Mouse (Mus musculus): ENCODE results near the gene Socs5.

The Socs5 gene

DNA sequence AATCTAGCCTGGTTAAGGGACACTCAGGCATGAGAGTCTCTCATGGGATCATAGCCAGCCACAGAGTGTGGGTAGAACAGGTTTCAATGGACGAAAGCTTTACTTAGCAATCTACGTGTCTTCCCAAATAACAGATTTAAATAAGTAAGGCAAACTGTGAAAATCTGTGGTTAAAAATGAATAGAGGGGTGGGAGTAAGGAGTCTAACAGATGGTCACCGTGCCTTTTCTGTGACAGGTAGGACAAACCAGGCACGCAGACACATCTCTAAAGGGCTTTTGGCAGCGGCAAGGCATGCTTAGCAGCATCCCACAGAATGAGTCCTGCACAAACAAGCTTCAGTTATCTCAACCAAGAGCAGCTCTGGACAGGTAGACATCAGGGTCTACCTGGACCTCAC lies 59.9 kb downstream of the Socs5 start:
- no peak for DNase-seq (ENCODE audit: low read depth, low spot score)

DNA sequence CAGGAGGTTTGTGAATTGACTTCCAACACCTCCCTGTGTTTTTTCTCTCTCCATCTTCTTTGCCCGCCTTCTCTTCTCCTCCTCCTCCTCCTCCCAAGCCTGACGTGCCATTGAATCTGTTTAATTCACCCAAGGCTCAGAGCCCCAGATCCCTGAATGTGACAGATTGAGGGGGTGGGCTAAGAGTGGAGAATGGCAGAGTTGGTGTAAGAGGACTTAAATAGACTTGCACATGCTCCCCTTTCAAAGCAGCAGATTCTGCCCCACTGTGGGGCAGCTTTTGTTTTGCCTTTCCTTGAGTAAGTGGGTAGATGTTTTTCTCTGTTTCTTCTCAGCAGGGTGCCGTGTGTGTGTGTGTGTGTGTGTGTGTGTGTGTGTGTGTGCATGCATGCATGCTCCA lies 61.6 kb downstream of the Socs5 start:
- DNase-seq (ENCODE audit: low read depth, low spot score), result no peak

DNA sequence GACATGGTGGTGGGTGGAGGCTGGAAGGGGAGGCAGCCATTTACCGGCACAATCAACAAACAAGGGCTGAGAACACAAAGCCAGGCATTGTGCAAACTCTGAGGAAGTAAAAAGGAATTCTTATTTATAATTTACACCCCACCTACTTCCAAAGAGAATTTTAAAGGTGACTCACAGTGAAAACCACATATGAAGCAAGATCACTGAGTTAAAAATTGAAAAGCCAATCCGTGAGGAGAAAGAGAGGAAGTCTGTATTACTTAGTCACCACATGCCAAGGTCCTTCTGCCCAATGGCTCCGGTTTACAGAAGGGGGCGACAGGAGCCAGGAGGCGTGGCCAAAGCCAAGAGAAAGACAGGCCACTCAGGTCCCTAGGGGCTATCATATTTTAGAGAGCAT lies 62.9 kb downstream of the Socs5 start:
- DNase-seq (ENCODE audit: low read depth, low spot score), result peak; percentile 97

DNA sequence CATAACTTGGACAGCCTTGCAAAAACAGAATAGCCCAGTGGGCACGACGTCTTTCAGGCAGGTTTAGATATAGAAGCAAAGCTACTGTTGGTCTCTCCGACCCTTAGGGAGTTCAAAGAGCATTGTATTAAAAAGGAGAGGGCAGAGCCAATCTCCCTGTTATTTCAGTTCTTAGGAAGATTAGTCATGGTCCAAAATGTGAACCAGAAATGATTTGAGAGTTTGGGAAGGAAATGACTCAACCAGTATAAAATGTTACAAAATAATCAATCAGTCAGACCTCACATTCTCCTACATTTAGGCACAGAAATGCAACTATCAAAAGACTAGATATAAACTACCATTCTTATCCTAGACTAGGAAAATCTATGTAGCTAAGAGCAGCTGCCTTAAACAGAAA lies 64.6 kb downstream of the Socs5 start:
- DNase-seq (ENCODE audit: low read depth, low spot score), result peak; percentile 68

DNA sequence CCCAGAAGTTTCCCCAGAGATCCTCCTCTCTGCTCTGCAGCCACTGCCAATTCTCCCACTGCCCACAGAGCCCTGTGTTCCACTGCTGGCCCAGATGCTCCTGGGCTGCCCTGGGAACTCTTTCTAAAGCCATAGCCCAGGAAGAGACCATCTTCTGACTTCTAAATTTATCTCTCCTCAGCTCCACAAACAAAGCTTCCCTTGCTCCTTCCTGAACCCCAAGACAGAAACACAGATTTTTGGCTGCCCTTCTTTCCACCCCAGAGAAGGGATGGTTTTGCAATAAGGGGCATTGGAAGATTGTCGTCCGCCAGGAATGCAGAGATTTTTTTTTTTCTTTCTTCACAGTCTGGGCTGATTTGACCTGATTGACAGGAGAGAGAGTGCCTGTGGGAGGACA lies 66.5 kb downstream of the Socs5 start:
- peak; percentile 96 for DNase-seq (ENCODE audit: low read depth, low spot score)

DNA sequence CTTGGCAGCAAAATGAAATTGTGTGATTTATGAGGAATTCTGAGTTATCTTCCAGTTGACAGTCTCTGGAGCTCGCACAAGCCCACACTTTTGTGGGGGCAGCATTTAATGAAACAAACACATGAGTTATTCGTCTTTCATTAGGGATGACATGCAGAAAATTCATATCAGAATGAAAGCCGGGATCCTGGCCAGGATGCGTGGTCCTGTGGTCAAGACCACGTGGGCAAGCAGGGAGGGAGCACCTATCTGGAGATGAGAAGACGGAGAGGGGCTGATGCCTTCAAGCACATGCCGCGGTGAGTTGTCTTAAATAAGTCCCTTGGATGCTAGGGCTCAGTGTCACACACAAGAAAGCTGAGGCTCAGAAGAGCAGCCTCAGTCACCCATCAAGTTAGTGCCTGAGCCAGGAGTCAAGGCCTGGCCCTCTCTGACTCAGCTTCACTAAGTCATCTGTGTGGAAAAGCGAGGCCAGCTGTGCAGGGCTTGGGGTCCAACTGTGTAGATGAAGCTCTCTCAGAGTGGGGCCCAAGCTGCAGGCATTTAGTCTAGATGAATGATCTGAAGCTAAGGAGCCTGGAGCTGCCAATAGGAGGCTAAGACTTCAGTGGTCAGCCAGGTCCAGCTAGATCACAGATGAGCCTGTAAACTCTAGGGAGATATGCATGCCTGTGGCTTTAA lies 67.3 kb downstream of the Socs5 start:
- DNase-seq (ENCODE audit: low read depth, low spot score), result peak; percentile 99

DNA sequence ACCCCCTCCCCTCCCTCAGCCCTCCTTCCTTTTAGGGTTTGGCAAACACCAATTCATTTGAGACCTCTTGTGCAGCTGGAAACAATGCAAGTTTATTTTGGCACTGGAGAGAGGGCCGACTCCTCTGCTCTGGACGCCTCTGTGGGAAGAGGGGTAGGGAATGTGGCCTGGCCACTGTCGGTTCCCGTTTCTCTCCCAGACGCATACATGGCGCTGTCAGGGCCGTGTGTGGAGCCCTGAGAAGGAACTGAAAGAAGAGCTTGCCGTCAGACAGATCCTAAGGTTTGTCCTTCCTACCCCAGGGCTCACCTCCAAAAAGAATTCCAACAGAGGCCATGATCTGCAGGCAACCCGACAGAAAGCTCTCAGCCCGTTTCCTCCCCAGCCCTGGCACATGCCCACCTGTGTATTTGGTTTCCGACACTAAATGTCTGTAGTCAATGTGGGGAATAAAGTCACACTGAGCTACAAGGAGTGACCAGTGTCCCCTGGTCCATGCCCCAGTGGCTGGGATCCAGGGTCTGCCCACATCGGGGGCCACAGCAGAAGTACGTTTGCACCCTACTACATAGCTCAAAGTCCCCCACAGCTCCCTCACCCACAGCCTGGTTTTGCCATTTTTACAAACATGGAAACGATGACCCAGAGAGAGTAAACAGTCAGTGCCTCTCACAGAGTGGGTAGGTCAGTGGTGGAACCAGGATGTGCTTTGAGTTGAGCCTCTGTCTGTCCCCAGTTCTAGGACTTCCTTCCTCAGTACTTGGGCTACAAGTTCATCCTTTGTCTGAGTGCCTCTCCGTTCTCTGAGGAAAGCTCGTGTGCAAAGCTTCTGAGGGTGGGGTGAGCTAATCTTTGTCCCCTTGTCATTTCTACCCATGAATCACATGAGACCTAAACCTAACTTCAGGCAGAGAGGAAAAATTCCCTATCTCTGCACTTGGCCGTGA lies 68.9 kb downstream of the Socs5 start:
- peak; percentile 87 for DNase-seq (ENCODE audit: low read depth, low spot score)

DNA sequence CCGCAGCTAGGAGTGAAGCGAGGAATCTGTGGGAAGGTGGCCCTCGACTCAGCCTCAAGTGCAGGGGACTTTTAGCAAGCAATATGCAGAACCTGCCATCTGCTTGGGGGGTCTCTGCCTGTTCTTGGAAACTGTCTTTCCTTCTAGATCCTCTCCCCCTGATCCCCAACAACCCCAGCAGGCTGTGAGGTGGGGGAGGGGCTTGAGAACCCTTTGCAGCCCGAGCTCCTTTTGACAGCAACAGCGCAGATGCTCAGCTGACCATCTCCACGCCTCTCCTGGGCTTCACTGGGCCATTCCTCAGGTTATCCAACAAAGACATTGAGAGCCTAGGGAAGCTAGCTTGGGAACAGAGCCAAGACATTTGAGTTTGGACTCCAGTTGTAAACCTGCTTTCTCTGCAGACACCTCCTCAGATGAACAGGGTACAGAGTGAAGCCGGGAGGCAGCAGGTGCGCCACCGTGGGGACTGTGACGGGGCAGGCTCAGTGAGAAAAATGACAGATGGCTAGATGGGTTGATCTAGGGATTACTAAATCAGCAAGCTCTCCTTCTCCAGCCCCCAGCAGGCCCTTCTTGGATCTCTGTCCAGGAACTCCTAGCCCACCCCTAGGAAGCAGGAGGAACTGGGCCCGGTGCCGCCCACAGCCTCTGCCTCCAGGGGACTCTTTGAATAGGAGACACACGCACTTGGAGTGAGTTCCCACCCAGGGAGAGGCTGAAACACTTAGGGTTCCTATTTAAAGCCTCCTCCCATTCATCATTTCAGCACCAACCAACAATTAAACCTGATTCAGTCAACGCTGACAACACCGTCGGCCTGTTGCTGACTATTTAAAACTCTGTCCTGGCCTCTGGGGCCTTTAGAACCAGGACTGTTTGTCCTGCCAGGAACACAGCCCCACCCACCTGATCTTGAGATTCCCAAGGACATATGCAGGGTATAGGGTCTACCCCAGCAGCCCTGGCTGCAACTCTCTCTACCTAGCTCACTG lies 71.4 kb downstream of the Socs5 start:
- DNase-seq (ENCODE audit: low read depth, low spot score), result peak; percentile 54

DNA sequence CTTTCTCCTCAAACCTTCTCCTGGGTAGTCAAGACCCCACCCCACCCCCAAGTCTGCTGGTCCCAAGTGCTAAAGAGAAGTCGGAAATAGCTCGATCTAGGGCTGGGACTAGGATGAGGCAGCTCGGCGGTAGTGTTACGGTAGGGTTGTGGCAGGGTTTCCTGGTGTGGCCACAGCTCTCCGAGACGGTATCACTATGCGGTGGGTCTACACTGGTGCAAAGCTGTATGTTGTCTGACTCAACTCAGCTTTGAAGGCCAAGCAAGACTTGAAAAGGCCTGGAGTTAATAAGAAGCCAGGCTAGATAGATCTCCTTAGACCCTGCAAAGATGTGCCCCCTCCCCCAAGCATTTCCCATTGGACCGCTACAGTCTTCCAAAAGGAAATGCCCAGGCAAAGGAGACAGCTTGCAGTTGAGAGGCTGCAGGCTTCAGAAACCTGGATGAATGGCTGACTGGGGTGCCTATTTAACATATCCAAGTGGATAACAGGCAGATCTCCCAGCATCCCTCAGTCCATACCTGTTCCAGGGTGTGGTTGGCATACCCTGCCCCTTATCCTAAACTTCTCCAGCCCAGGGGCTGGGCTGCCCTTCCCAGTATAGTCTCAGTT lies 72.6 kb downstream of the Socs5 start:
- DNase-seq (ENCODE audit: low read depth, low spot score), result no peak

DNA sequence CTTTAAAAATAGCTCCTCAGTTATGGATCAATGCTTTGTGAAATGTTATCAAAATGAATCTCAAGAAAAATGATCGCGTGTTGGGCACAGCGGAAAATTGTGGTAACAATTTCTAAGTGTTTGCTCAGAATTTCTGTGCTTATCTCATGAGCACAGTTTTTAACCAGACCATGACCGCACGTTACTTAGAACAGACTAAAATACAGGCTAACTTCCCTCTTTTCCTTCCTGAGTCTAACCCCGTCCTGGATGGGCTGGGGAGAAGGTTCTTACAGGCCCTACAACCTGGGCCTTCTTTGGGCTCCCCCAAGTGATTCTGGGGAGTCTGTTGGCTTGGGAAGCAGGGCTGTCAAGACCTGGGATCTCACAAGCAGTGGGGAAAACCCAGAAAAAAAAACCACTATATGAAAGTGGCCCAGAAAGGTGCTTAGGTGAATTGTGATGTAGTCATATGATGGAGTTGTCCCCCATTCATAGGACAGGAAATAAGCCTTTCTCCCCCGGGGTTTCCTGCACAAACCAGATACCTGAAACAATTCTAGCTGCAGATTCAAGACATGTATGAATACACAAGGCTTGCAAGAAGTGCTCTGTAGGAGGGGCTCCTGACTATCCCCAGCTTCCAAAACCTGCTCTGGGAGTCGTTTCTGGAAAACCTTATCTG lies 74.3 kb downstream of the Socs5 start:
- no peak for DNase-seq (ENCODE audit: low read depth, low spot score)

DNA sequence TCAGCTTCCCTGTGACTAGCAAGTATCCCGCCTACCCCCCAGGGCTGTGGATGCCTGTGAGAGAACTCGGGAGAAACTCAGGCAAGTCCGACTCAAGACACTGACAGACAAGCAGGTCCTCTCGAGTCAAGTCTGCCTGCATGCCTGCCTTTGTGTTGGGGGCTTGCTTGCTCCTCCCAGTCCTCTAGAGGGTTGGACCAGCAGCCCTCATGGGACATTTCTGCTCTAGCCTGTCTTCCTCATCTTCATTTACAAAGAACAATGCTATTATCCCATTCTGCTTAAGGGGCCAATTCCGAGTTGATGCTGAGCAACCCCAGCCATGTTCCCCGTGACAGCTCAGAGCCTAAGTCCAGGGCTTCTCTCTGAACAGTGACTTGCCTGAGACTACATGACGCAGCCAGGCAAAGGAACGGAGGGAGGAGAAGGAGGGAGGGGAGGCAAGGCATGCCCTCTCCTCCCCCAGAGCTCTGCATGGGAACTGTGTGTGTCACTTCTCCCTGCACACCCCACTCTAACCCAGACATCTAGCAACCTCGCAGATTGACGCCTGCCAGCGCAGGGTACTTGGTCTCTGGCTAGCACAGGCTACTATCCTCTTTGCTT lies 78.1 kb downstream of the Socs5 start:
- no peak for DNase-seq (ENCODE audit: low read depth, low spot score)

DNA sequence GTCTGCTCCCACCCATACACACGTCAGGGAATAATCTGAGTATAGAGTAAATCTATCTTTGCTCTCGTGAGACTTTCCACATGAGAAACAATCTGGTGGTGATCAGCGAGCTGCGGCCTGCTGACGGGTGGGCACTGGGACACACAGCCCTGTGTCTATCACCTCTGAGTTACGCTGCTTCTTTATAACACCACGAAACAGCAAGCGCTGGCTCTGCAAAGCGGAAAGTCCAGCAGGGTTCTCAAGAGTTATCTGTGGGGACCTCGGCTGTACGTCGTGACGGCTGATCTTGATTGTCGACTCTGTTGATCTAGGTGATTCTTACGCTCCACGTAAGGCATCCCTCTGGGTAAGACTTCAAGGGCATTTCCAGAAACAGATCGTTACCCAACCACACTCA lies 79.5 kb downstream of the Socs5 start:
- no peak for DNase-seq (ENCODE audit: low read depth, low spot score)

Measured in 3T3-L1 (cell line).